Mouse (Mus musculus): ENCODE measurements around the gene Zdhhc14. TPM values are rescaled to one million over a fixed set of nuclear protein-coding genes. Genes with fewer than 3 reads are reported as not detected.

Zdhhc14 gene
- polyA plus RNA-seq, 1 experiment from 2014 or later, result 13.4 TPM

- no peak for ATAC-seq (ENCODE audit: low FRiP score)
- Histone ChIP-seq H3K9ac (replicated peaks) (no peak overlapping the region), H3K27me3 (replicated peaks) (no peaks in the 10 kb centered on the region), H3K27ac (replicated peaks) (no peak overlapping the region), H3K4me2 (no peak overlapping the region), H3K4me3 (replicated peaks) (no peak overlapping the region), H3K36me3 (no peaks in the 10 kb centered on the region), H3K9me3 (replicated peaks) (no peaks in the 10 kb centered on the region), H3K4me1 (no peaks in the 10 kb centered on the region)
- WGBS, result 93% methylated on average over 6 of the region's 6 CpGs
Measured at GRCm38 (mm10) chr17:5563108-5563507, 70.8 kb downstream of the Zdhhc14 start.

- no peak overlapping the region for H3K4me2 ChIP-seq
- no peak for ATAC-seq (ENCODE audit: low FRiP score)
- no peak overlapping the region for H3K9ac ChIP-seq (replicated peaks)
- 0 out of 2 replicates have a peak, but pooled peaks cover 3% of the 10 kb centered on the region for H3K4me1 ChIP-seq
- 76% methylated on average over 7 of the region's 7 CpGs for WGBS
- no peaks in the 10 kb centered on the region for H3K36me3 ChIP-seq
- no peak overlapping the region for H3K4me3 ChIP-seq (replicated peaks)
- no peaks in the 10 kb centered on the region for H3K9me3 ChIP-seq (replicated peaks)
- H3K27me3 ChIP-seq (replicated peaks), result no peaks in the 10 kb centered on the region
- no peak overlapping the region for H3K27ac ChIP-seq (replicated peaks)
Measured at GRCm38 (mm10) chr17:5566006-5566405, 73.6 kb downstream of the Zdhhc14 start.

GRCm38 (mm10) chr17:5567943-5568342, 75.6 kb downstream of the Zdhhc14 start:
- Histone ChIP-seq H3K9me3 (replicated peaks) (no peaks in the 10 kb centered on the region), H3K36me3 (no peaks in the 10 kb centered on the region), H3K27me3 (replicated peaks) (no peaks in the 10 kb centered on the region), H3K27ac (replicated peaks) (no peak overlapping the region), H3K4me2 (no peak overlapping the region), H3K4me3 (replicated peaks) (no peak overlapping the region), H3K4me1 (0 out of 2 replicates have a peak, but pooled peaks cover 3% of the 10 kb centered on the region), H3K9ac (replicated peaks) (no peak overlapping the region)
- ATAC-seq (ENCODE audit: low FRiP score), result no peak
- 45% methylated on average over 5 of the region's 5 CpGs for WGBS

- H3K36me3 ChIP-seq, result no peaks in the 10 kb centered on the region
- 69% methylated on average over 17 of the region's 17 CpGs for WGBS
- H3K4me1 ChIP-seq, result 0 out of 2 replicates have a peak, but pooled peaks cover 3% of the 10 kb centered on the region
- no peak overlapping the region for H3K9ac ChIP-seq (replicated peaks)
- no peak overlapping the region for H3K4me2 ChIP-seq
- no peaks in the 10 kb centered on the region for H3K27me3 ChIP-seq (replicated peaks)
- no peak for ATAC-seq (ENCODE audit: low FRiP score)
- H3K4me3 ChIP-seq (replicated peaks), result no peak overlapping the region
- H3K27ac ChIP-seq (replicated peaks), result no peak overlapping the region
- no peaks in the 10 kb centered on the region for H3K9me3 ChIP-seq (replicated peaks)
Measured at GRCm38 (mm10) chr17:5569131-5570030, 77.0 kb downstream of the Zdhhc14 start.

- H3K9me3 ChIP-seq (replicated peaks), result no peaks in the 10 kb centered on the region
- H3K36me3 ChIP-seq, result no peaks in the 10 kb centered on the region
- H3K9ac ChIP-seq (replicated peaks), result no peak overlapping the region
- H3K27ac ChIP-seq (replicated peaks), result no peak overlapping the region
- 97% methylated on average over 1 of the region's 1 CpGs for WGBS
- ATAC-seq (ENCODE audit: low FRiP score), result no peak
- H3K4me2 ChIP-seq, result no peak overlapping the region
- H3K27me3 ChIP-seq (replicated peaks), result no peaks in the 10 kb centered on the region
- H3K4me1 ChIP-seq, result peaks cover 8% of the 10 kb centered on the region; the same call in 1 of the 2 replicates
- H3K4me3 ChIP-seq (replicated peaks), result no peak overlapping the region
Measured at GRCm38 (mm10) chr17:5572096-5572730, 79.9 kb downstream of the Zdhhc14 start.

DNA sequence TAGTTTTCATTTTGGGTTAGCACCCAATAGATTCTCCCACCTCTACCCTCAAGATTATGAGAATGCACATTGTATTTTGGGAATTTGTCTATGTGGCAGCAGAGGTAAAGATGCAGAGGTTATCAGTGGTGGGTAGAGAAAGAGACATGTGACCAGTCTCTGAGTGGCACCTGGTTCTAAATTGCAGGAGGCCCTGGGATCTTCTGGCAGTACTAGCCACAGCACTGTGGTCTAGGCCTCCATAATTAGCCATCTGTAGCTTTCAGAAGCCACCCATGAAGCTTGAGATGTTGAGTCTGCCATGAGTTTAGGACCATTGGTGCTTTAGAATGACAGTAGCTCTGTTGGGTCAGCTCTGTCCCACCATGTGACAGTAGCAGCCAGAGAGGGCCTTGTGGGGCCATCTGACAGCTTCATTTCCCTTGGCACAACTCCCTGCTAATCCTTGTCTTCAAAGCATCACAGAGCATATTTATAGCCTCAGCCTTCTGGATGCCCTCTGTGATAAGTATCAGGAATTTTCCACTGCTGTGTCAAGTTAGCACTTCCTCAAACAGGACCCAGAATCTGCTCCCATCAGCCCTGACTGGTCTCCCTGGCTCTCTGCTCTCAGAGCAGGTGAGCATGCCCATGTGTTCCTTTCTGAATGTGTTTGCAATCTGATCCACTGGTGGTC, 80.5 kb downstream of the Zdhhc14 start:
- no peaks in the 10 kb centered on the region for H3K9me3 ChIP-seq (replicated peaks)
- no peak overlapping the region for H3K9ac ChIP-seq (replicated peaks)
- no peak overlapping the region for H3K4me3 ChIP-seq (replicated peaks)
- no peak overlapping the region for H3K27ac ChIP-seq (replicated peaks)
- no peak for ATAC-seq (ENCODE audit: low FRiP score)
- H3K36me3 ChIP-seq, result no peaks in the 10 kb centered on the region
- no peaks in the 10 kb centered on the region for H3K27me3 ChIP-seq (replicated peaks)
- no peak overlapping the region for H3K4me2 ChIP-seq
- H3K4me1 ChIP-seq, result peaks cover 8% of the 10 kb centered on the region; the same call in 1 of the 2 replicates

DNA sequence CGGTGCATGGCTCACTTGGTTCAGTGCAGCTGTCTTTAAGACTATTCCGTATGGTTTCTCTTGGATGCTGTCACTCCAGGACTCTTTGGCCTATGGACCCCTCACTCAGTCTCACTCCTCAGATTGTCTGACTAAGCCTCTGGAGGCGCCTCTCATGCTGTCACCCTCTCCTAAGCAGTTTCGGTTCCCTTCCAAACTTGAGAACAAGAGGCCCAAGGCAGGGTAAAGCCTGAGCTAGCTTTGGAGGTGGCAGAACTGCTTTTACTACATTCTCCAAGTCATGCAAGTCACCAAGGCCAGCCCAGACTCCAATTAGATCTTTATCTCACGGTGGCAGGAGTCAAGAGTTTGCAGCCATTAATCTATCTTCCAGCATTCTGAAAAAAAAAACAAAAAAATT, 82.3 kb downstream of the Zdhhc14 start:
- no peak for ATAC-seq (ENCODE audit: low FRiP score)
- Histone ChIP-seq H3K4me1 (peaks cover 5% of the 10 kb centered on the region; the same call in 1 of the 2 replicates), H3K27me3 (replicated peaks) (no peaks in the 10 kb centered on the region), H3K9ac (replicated peaks) (no peak overlapping the region), H3K4me3 (replicated peaks) (no peak overlapping the region), H3K27ac (replicated peaks) (no peak overlapping the region), H3K9me3 (replicated peaks) (no peaks in the 10 kb centered on the region), H3K4me2 (no peak overlapping the region), H3K36me3 (no peaks in the 10 kb centered on the region)
- 83% methylated on average over 5 of the region's 5 CpGs for WGBS

- H3K27me3 ChIP-seq (replicated peaks), result no peaks in the 10 kb centered on the region
- ATAC-seq (ENCODE audit: low FRiP score), result no peak
- no peaks in the 10 kb centered on the region for H3K9me3 ChIP-seq (replicated peaks)
Measured at GRCm38 (mm10) chr17:5575518-5575917, 83.2 kb downstream of the Zdhhc14 start.

DNA sequence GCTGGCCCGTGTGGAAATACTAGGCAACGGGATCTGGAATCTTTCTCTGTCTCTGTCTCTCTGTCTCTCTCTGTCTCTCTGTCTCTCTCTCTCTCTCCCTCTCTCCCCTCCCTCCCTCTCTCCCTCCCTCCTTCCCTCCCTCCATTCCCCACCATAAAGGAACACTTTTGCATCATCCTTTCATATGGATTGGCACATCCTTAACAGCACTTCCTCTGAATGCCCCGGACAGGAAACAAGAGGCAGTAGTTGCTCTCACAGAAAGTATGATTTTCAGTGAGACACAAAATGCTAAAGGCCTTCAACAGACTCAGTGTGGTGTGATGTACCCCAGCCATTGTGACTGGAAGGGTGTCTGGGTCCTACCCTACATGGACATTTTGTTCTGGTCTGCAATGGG, 89.9 kb downstream of the Zdhhc14 start:
- Histone ChIP-seq H3K4me3 (replicated peaks) (no peak overlapping the region), H3K27ac (replicated peaks) (no peak overlapping the region), H3K9me3 (replicated peaks) (no peaks in the 10 kb centered on the region), H3K9ac (replicated peaks) (no peak overlapping the region), H3K4me2 (no peak overlapping the region), H3K4me1 (peaks cover 14% of the 10 kb centered on the region), H3K36me3 (no peaks in the 10 kb centered on the region), H3K27me3 (replicated peaks) (no peaks in the 10 kb centered on the region)
- 96% methylated on average over 3 of the region's 3 CpGs for WGBS
- no peak for ATAC-seq (ENCODE audit: low FRiP score)

More at GRCm38 (mm10) chr17:5575518-5575917, 83.2 kb downstream of the Zdhhc14 start:
- H3K9ac ChIP-seq (replicated peaks), result no peak overlapping the region
- H3K4me3 ChIP-seq (replicated peaks), result no peak overlapping the region
- no peak overlapping the region for H3K4me2 ChIP-seq
- no peak overlapping the region for H3K27ac ChIP-seq (replicated peaks)
- no peaks in the 10 kb centered on the region for H3K36me3 ChIP-seq
- 70% methylated on average over 4 of the region's 4 CpGs for WGBS
- H3K4me1 ChIP-seq, result peaks cover 5% of the 10 kb centered on the region; the same call in 1 of the 2 replicates

GRCm38 (mm10) chr17:5582937-5583336, 90.6 kb downstream of the Zdhhc14 start:
- no peak for ATAC-seq (ENCODE audit: low FRiP score)
- WGBS, result 90% methylated on average over 5 of the region's 5 CpGs
- H3K27ac ChIP-seq (replicated peaks), result peak overlapping the region; percentile 67; the same call in 1 of the 2 replicates

DNA sequence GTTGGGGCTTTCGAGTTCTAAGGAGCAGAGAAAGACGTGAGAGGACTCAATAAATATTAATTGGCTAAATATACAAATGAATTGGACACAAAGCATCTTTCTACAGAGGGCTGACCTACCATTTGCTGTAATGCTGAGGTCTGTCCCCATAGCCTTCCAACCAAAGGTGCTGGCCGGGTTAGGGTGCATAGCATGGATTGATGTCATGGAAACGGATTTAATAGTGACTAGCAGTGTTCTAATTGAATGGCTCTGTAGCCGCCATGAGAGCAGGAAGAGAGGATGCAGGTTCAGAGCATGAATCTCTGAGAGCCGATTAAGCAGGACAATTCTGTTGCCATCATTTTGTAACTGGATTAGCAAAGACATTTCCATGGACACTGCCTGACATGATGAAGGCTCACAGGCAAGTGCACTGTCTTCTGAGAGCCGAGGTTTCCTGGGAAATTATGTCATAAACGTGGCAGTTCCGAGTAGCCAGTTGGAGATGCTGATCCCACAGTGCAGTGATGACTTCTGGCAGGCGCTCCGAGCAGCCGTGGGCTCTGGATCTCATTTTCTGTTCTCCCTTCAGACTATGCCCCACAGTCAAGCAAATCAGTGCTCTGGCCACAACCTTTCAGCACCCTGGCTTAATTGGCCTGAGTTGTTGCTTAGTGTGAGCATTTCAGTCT, 91.3 kb downstream of the Zdhhc14 start:
- Histone ChIP-seq H3K27ac (replicated peaks) (peak overlapping the region; percentile 67), H3K4me1 (peaks cover 14% of the 10 kb centered on the region), H3K27me3 (replicated peaks) (no peaks in the 10 kb centered on the region), H3K4me2 (peak overlapping the region; percentile 30; the same call in 1 of the 2 replicates), H3K9me3 (replicated peaks) (no peaks in the 10 kb centered on the region), H3K4me3 (replicated peaks) (no peak overlapping the region), H3K36me3 (no peaks in the 10 kb centered on the region), H3K9ac (replicated peaks) (no peak overlapping the region)
- WGBS, result 21% methylated on average over 12 of the region's 12 CpGs
- peak; percentile 53; the same call in 1 of the 2 replicates for ATAC-seq (ENCODE audit: low FRiP score)

More at GRCm38 (mm10) chr17:5582937-5583336, 90.6 kb downstream of the Zdhhc14 start:
- no peaks in the 10 kb centered on the region for H3K27me3 ChIP-seq (replicated peaks)
- peaks cover 14% of the 10 kb centered on the region for H3K4me1 ChIP-seq
- H3K4me2 ChIP-seq, result no peak overlapping the region
- H3K9ac ChIP-seq (replicated peaks), result no peak overlapping the region
- H3K9me3 ChIP-seq (replicated peaks), result no peaks in the 10 kb centered on the region
- no peak overlapping the region for H3K4me3 ChIP-seq (replicated peaks)
- no peaks in the 10 kb centered on the region for H3K36me3 ChIP-seq
